Mouse (Mus musculus): Measurements from ENCODE around the gene Sp1. TPM values are rescaled to one million over a fixed set of nuclear protein-coding genes. Genes with fewer than 3 reads are reported as not detected.

Gene Sp1
- 10 to 100 TPM; 19.1 to 23.3 (median 22.6) TPM for polyA plus RNA-seq (2017; shearing (Covaris generic))

- ATAC-seq = peak; percentile 81
Measured at GRCm38 (mm10) chr15:102405489-102406195, at the start of gene Sp1. Sp1 (plus strand) TSS chr15:102406143.

DNA sequence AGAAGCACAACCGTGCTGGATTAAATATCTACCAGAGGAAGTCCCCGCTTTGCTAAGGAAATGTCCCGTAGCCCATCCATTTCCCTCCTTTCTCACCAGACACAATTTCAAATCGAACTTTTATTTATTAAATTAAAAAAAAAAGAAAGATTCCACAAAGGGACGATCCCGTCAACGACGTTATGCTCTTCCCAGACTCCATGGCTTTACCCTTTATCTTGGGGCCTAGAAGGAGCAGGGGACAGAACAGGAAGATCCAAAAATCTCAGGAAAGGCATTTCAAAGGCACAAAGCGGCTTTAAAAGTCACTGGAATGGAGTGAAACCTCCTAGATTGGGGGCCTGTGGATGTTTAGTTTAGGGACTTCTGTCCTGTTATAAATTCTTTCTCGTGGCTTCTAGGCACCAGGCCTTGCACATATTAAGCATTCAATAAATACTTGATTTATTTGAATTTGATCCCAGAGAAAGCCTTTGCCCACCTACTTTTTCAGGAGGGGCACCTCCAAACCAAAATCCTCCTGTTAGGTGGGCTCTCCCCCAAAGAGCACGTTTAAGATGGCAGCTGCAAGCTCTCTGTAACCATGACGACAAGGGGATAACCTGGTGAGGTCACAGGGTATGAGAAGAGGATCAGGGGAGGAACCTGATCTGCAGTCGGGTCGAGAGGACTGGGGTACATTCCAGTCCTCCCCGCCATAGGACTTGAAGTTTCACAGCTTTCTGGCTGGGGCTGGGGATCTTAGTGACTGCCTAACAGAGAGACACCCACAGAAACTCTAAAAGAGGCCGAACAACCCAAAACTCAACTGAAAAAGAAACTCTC is 49.2 kb upstream of the Sp1 start:
- no peak for ATAC-seq

DNA sequence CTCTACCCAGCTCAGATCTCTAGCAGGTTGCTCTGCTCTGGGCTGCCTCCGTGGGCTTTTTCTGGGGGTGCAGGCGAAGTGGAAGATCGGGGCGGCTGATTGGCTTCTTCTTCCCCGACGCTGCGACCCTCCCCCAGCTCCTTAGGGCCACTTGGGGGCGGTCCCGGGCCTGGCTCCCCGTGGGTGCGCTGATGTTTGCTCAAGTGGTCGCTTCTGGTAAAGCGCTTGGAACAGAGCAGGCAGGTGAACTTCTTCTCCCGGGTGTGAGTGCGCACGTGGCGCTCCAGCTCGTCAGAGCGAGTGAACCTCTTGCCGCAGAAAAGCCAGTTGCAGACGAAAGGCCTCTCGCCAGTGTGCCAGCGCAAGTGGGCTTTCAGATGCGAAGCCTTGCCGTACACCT is 47.8 kb upstream of the Sp1 start:
- no peak for ATAC-seq

DNA sequence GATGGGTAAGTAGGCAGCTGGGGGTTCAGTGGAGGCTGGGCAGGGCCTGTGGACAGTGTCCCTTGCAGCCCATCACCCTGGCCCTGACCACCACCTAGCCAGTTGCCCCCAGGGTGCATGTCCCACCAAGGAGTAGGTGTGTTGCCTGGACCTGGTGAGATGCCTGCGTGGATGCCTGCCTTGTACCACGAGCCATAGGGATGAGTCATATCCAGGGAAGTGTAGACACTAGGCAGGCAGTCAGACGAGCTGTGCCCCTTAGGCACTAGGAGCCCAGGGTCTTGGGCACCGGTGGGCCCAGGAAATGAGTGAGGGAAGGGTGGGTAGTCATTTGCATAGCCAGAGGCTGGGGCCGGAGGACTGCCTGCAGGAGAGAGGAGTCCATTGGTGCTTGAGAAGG is 47.1 kb upstream of the Sp1 start:
- no peak for ATAC-seq

GRCm38 (mm10) chr15:102362648-102363047 is 43.3 kb upstream of the Sp1 start:
- ATAC-seq = no peak

DNA sequence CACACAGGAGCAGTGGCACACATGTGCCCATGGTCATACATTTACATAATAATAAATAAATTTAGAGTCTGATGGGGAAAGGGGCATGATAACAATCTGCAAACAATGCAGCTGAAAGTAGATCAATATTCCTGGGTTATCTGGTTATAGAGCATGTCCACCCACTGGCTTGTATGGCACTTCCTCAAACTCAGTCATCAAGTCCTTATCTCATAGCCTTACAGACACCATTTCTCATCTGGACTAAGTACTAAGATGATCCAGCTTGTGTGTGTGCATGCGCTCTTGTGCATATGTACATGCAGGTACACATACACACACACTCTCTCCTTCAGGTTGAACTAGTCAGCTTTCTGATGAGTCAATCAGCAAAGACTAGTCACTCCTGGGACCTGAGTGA is 41.3 kb upstream of the Sp1 start:
- no peak for ATAC-seq

- ATAC-seq = no peak
Measured at GRCm38 (mm10) chr15:102366238-102366637, 39.7 kb upstream of the Sp1 start.

- ATAC-seq = no peak
Measured at GRCm38 (mm10) chr15:102366733-102367344, 39.1 kb upstream of the Sp1 start, which contains the start of gene Sp7. Sp7 (minus strand) TSS chr15:102367182.

- ATAC-seq = no peak
Measured at GRCm38 (mm10) chr15:102369972-102370371, 36.0 kb upstream of the Sp1 start.

- ATAC-seq = no peak
Measured at GRCm38 (mm10) chr15:102370727-102371126, 35.2 kb upstream of the Sp1 start.

DNA sequence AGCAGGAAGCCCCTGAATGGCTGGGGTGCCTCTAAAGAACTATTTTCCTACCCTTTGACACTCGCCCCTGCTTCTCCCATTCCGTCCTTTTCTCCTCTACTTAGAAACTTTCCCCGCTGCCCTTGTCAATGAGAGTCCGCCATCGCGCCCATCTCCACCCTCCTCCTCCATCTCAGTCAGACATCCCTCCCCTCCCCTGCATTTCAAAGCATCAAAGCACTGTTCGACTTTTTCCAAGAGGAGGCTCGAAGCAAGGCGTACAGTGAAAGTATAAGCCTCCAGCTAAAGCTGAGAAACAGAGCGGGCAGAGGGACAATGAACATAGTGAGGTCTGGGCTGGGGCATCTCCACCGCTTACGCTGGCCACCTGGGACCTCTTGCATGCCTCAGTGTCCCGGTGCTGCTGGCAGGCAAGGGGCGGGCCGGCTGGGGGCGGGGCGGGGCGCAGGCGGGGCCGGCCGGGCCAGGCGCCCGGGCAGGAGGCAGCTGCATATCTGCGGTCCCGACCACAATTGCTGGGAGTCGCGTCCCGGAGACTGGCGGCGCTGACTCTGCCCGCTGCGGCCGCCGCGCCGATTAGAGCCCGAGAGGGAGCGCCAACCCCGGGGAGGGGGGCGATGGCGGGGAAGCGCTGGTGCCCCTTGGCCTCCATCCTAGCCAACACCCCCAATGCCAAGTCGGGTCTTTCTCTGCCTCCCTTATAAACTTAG is 29.3 kb upstream of the Sp1 start:
- ATAC-seq = peak; percentile 53

- ATAC-seq = peak; percentile 55
Measured at GRCm38 (mm10) chr15:102377163-102377543, 28.8 kb upstream of the Sp1 start.

DNA sequence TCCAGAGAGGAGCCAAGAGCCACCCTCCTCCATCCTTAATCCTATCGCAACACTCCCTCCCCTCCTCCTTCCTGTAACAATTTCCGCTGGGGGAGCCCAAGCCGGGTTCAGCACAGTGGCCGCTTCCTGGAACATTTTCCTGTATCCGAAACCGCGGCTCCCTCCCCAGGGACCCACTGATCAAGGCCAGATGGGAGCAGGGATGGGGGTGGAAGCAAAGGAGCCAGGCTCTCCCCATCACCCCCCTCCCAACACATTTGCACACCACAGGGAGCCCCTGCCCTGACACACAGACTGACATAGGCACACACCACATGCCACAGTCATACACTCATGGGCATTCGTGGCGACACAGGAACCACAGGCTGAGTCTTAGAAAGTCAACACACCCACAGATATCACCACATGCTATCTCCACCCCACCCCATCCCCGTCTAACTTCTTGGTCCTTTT is 28.1 kb upstream of the Sp1 start:
- ATAC-seq = peak; percentile 49

DNA sequence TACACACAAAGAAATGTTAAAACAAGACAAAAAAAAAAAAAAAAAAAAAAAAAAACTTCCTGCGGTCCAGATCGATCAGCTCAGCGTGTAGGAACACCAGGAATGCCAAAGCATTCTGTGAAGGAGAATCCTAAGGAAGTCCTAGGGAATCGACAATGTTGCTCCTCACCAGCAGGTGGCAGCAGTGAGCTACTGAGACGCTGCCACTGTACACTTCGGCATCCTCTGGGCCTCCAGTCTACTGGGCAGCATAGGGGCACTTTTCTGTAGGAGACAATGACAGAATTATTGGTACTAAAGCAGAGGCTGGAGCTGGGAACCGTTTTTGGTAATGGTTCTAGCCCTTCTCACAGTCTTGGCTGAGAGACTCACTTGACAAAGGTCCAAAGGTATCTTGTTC is 24.4 kb upstream of the Sp1 start:
- peak; percentile 55 for ATAC-seq

GRCm38 (mm10) chr15:102383671-102384070 is 22.3 kb upstream of the Sp1 start:
- no peak for ATAC-seq

GRCm38 (mm10) chr15:102386640-102387039 is 19.3 kb upstream of the Sp1 start:
- no peak for ATAC-seq

DNA sequence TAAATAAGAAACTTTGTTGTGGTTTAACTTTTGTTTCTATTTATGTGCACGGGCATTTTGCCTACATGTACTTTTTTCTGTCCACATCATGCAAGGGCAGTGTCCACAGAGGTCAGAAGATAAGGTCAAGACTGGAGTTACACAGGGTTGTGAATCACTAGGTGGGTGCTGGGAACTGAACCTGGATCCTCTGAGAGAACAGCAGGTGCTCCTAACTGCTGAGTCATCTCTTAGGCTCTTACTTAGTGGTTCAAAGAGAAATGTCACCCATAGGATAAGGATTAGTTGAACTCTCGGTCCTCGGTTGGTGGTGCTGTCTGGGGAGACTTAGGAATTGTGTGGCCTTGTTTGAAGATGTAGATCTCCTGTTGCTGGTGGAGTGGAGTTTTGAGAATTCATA is 17.0 kb upstream of the Sp1 start:
- no peak for ATAC-seq

DNA sequence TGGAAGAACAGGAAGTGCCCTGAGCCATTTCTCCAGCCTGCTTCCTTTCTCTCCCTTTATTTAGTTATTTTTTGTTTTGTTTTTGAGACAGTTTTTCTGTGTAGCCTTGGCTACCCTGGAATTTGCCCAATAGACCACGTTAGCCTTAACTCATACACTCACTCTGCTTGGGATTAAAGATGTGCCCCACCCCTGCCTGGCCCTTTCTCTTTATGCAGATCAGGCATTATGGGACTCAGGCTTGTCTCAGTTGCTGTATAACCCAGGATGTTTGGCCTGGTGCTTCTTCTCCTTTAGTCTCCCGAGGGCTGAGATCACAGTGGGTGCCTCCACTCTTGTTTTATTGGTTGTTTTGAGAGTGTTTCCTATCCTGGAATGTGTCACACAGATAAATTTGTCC is 13.4 kb upstream of the Sp1 start:
- ATAC-seq = no peak

DNA sequence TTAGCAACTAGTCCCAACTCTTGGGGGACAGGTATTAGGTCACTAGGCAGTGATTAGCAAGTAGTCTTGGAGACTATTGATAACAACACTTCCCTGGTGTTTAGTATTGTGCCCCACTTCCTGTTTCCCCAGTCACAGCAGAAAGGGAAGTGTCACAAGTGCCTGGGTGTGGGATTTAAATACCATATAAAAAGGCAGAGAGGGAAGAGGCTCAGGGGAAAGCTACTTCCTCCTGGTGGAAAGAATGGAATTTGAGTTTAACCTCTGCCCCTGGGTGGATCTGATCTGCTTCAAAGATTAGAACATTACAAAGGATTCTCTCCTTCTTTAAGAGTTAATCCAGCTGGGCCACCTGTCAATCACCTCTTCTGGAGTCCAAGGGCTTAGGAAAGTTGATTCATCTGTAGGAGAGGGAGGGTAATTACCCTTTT is 12.3 kb upstream of the Sp1 start:
- peak; percentile 43 for ATAC-seq

- ATAC-seq = no peak
Measured at GRCm38 (mm10) chr15:102395061-102395460, 10.9 kb upstream of the Sp1 start.

DNA sequence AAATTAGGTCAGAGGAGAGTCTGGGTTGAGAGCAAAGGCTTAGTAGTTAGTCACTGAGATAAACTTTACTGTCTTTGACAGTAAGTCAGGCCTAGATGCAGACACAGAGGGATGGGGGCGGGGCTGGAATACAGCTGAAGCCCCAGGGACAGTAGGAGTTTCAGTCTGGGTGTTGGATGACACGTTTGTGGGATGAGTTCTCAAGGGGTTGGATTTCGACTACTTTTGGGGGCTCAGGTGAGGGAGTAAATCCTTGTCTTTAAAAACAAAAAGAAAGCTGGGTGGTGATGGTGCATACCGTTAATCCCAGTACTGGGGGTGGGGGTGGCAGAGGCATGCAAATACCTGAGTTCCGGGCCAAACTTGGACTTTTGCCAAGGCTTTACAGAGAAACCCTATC is 7.3 kb upstream of the Sp1 start:
- no peak for ATAC-seq

Data from inflammation-experienced regulatory T-cells, adult 6 months (primary cell).